Mouse (Mus musculus) megakaryocyte, embryonic 14.5 days (primary cell): ENCODE results near the gene Coq8a.

Experiments used
- FLI1 ChIP-seq: IDR thresholded peaks from 2 replicates; pipeline ENCODE4 v1.6.1; 2012; ENCODE audit warnings: low read length, inconsistent platforms, mixed read lengths
- GATA1 ChIP-seq: IDR thresholded peaks from 3 replicates; pipeline ENCODE4 v1.6.1; 2012; ENCODE audit warnings: mixed read lengths, low read length, inconsistent platforms, borderline replicate concordance

GRCm38 (mm10) chr1:180220791-180221542, 21.6 kb upstream of the Coq8a start:
- TF ChIP-seq GATA1 (no peak), FLI1 (no peak)
